Mouse (Mus musculus): ENCODE measurements around the gene Palm2.

GRCm38 (mm10) chr4:57535087-57535486 lies 101.0 kb downstream of the Palm2 start:
- TF ChIP-seq ZC3H11A (IDR thresholded peaks at IDR 0.05; ENCODE audit: borderline replicate concordance, low read depth, low read length) (no peak), CHD2 (IDR thresholded peaks at IDR 0.05; ENCODE audit: low read depth, low read length) (no peak), HCFC1 (IDR thresholded peaks at IDR 0.05; ENCODE audit: borderline replicate concordance, insufficient read depth, low read length) (no peak), MAFK (IDR thresholded peaks at IDR 0.05; ENCODE audit: insufficient read depth, low read depth, low read length) (no peak)
